Mouse (Mus musculus): ENCODE measurements around the gene Tent4a. TPM values are rescaled to one million over a fixed set of nuclear protein-coding genes. Genes with fewer than 3 reads are reported as not detected.

Gene Tent4a
- polyA plus RNA-seq, 1 experiment: 9.7 TPM

DNA sequence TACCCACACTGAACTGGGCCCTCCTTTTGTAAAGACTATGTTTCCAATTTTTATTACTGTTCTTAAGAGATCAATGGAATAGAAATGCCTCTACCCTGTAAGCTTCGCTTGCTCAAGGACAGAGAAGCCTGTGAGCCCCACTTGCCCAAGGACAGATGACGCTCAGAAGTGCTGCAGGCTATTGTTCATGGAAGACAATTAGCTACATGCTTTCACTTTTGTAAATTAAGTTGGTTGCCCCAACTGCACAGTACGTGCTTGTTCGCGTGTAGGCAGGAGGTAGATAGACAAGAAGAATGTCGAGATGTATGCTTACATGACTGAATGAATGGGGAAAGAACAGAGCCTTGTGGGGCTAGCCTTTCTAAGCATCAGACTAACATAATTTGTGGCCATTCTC, 55.7 kb downstream of the Tent4a start:
- TF ChIP-seq GATA1 (IDR thresholded peaks at IDR 0.05; ENCODE audit: low read length): no peak

DNA sequence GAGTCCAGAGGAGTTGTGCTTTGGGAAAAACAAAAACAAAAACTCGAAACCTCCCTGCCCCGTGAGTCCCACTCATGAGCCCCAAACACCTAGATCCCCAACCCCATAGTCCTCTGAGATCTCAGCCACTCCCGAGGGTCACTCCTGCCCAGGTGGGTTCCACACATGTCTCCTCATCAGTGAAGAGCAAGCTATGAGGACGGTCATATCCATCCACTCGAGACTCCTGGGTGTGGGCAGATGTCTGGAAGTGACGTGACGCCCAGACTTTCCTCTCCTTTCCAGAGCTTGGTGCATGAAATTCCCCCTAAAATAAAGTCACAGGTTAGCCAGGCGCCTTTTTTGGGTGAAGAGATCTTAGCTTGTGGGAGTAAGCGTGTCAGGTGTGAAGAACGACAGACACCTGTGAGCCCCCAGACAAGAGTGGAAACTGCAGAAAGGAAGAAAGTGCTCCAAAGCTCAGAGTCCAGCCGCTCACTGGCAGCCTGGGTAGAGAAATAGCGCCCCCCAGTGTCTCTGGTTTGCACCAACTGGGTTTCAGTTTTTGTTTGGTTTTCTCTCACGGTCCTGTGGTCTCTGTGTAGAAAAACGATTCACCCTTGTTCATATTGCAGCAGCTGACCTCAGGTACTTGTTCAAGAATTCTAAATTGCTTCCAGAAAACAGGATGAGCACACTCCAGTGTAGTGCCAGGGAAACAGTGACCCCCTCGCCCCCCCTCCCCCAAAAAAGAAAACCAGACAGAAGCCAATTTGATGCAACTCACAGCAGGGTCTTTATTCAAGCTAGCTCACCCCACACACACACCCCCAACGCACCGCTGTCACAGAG, 73.6 kb downstream of the Tent4a start:
- TF ChIP-seq GATA1 (IDR thresholded peaks at IDR 0.05; ENCODE audit: low read length): no peak

DNA sequence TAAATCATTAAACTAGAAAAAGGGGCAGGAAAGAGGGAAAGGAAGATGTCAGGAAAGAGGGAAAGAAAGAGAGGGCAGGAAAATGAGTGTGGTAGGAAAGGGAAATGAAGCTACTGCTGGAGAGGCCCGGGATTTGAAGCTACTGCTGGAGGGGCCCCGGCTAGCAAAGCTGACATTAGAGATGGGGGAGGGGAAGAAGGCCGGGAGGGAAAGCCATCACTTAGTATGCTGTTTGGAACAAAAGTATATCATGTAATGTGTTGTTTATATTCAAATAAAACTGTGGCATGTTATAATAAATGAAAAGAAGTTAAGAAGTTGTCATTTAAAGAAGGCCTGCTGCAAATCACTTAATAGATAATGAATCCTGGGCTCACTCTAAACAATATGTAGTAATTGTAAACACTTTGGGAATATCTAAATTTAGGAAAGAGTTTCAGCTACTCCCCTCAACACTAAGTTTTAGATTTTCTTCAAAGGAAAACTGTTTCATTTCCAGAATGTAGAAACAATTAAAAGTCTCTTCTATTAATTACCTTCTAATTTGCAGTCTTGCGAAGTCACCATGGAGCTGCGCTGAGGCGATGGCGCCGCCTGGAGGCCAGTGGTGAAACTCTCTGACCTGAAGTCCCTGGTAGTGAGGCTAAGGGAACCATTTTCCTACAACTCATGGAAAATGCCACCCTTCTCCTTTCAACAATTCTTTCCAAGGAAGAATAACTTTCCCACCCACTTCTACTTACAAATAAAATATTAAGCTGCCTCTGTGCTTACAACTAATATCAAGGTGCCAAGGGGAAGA, 74.6 kb downstream of the Tent4a start:
- TF ChIP-seq GATA1 (IDR thresholded peaks at IDR 0.05; ENCODE audit: low read length): no peak

DNA sequence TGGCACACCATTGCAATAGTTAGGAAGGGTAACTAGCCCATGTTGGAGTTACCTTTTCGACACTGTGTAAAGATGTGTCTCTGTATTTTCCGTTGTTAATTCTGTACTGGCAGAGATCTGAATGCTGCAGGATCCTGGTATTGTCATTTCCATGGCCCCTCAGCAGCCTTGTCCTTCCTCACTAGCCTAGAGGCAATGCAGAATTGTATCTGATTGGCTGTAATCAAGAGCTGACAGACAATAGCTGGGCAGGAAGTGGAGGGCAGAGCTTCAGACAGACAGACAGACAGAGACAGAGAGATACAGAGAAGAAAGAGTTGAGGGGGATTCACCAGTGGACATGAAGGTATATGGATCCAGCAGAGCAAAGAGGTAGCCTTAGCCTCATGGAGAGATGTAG, 75.5 kb downstream of the Tent4a start:
- TF ChIP-seq GATA1 (IDR thresholded peaks at IDR 0.05; ENCODE audit: low read length): no peak

DNA sequence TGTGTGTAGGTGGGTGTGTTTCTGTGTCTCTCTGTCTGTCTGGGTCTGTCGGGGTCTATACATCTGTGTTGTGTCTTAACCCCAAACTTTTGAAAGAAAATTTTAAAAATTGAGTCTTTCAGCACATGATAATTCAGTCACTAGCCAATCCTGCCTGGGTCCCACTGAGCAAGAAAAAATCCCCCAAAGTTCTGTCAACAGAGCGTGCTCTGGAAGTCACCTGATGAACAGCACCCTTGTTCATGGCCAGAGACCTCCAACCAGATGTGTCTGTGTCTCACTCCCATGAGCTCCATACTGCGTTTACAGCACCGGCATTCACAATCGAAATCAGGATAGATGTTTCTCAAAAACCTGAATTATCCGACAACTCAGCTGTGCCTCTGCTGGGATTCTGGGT, 76.0 kb downstream of the Tent4a start:
- no peak for TF ChIP-seq GATA1 (IDR thresholded peaks at IDR 0.05; ENCODE audit: low read length)

DNA sequence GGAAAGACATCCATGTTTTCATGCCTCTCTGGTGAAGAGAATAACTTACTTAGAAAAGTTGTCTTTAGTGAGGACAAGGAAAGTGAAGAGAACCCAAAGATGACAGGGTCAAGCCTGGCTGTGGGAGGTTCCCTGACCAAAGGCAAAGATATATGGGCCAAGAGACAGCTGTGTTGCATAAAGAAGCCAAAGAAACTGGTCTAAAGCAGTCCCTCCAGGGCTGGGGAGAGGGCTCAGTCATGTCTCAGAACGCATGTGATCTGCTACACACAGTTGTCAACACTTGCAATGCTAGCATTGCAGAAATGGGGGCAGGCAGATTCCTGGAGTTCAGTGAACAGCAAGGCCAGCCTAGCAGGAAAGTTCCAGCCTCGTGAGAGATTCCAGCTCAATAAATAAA, 77.3 kb downstream of the Tent4a start:
- TF ChIP-seq GATA1 (IDR thresholded peaks at IDR 0.05; ENCODE audit: low read length): no peak

DNA sequence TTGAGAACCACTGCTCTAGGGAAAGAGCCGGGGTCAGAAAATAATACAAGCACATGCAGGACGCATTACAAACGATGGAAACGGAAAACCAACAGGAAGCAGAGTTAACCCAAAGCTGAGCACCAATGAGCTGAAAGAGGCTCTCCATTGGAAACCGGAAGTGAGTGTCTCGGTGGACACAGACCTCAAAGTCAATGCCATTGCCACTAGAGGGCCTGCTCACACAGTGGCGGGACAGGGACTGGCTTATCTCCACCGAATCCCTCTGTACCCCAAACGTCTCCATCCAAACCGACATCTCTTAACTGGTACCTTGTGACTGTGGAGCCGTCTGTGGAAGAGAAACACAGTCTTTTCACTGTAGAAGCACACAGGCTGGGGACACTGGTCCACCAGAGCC, 77.8 kb downstream of the Tent4a start:
- no peak for TF ChIP-seq GATA1 (IDR thresholded peaks at IDR 0.05; ENCODE audit: low read length)

DNA sequence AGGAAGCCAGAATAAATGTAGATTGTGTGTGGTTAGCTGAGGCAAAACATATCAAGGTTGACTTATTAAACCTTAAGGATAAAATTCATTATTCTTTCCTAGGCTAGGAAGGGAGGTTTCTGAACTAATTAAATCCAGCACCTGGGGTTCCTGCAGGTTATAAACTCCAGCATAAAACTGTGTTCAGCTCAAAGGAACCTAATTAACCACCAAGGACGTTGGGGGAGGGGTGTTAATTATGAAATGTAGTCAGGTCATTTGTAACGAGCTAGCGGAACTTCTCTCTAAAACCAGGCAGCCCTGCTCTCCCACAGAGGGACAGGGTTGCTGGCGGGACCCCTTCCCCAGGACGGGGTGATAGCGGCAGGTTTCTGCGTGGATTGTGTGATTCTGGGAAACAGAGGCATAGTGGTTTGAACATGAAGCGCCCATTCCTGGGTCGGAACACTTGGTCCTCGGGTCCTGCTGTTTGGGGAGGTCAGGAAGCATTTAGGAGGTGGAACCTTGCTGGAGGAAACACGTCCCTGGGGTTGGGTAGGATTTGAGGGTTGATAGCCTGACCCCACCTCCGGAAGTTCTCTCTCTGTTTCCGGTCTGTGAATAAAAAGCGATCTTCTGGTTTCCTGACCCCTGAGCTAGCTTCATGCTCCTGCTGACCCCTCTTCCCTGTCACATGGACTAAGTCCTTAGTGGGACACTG, 78.8 kb downstream of the Tent4a start:
- no peak for TF ChIP-seq GATA1 (IDR thresholded peaks at IDR 0.05; ENCODE audit: low read length)

Other genes with a start within 250 kb of the Tent4a start
- gene Nsun2, start 871 bp downstream of the Tent4a start, polyA plus RNA-seq (2012): 126 and 159 TPM in 2 replicates
- 4.3 and 5.6 TPM in 2 replicates for gene Srd5a1, start 76.8 kb upstream of the Tent4a start, polyA plus RNA-seq (2012)
- gene Ube2ql1, start 205.3 kb upstream of the Tent4a start, polyA plus RNA-seq (2012): not detected in 2 replicates